Mouse (Mus musculus) midbrain, embryonic 16.5 days (tissue): ENCODE results near the gene Ngly1. TPM values are rescaled to one million over a fixed set of nuclear protein-coding genes. Genes with fewer than 3 reads are reported as not detected.
A peak's percentile ranks its signal among the peaks of the same experiment; 100 is the strongest.

Source experiments
- ATAC-seq: fragments of 200-750 bp; cut with Nextera tagmentation; 2 replicates; pipeline ENCODE4 v1.8.0; 2017; ENCODE audit warnings: moderate TSS enrichment
- H3K27ac ChIP-seq: fragments of 300-500 bp; sonication (generic); 2 replicates; pipeline ENCODE4 v1.5.1; 2014; ENCODE audit warnings: mild to moderate bottlenecking, low read length, mixed read lengths
- H3K27me3 ChIP-seq: fragments of 300-500 bp; sonication (generic); 2 replicates; pipeline ENCODE4 v1.6.1; 2014; ENCODE audit warnings: low read depth, low read length, mixed read lengths; ENCODE audit not compliant: control insufficient read depth, insufficient read depth
- H3K36me3 ChIP-seq: fragments of 300-500 bp; sonication (generic); 2 replicates; pipeline ENCODE4 v1.6.1; 2014; ENCODE audit warnings: mild to moderate bottlenecking, low read length, moderate library complexity, mixed read lengths; ENCODE audit not compliant: control insufficient read depth, insufficient read depth
- H3K4me1 ChIP-seq: fragments of 300-500 bp; sonication (generic); 2 replicates; pipeline ENCODE4 v1.6.1; 2014; ENCODE audit warnings: mild to moderate bottlenecking, low read length, mixed read lengths; ENCODE audit not compliant: control insufficient read depth, insufficient read depth
- H3K4me2 ChIP-seq: fragments of 300-500 bp; sonication (generic); 2 replicates; pipeline ENCODE4 v1.6.1; 2014; ENCODE audit warnings: mild to moderate bottlenecking, low read length, mixed read lengths
- H3K4me3 ChIP-seq: fragments of 300-500 bp; sonication (generic); 2 replicates; pipeline ENCODE4 v1.5.1; 2014; ENCODE audit warnings: low read depth, mild to moderate bottlenecking, low read length, moderate library complexity, mixed read lengths
- H3K9ac ChIP-seq: fragments of 300-500 bp; sonication (generic); 2 replicates; pipeline ENCODE4 v1.6.1; 2014; ENCODE audit warnings: low read depth, low read length, mixed read lengths
- H3K9me3 ChIP-seq: fragments of 300-500 bp; sonication (generic); replicated peaks from 2 replicates; pipeline ENCODE4 v1.6.1; 2014; ENCODE audit warnings: mild to moderate bottlenecking, low read length, mixed read lengths; ENCODE audit not compliant: control insufficient read depth, poor library complexity, severe bottlenecking
- WGBS: fragments of 180-500 bp; shearing (Covaris S2); extraction: QIAGEN DNeasy Blood & Tissue Kit; methylation state at CpG from one replicate; pipeline ENCODE4 v1.1.7; 2014; 5-methylcytosine and 5-hydroxymethylcytosine counted together
- polyA plus RNA-seq: library from polyadenylated mRNA; unstranded; fragments of >200 nt; fragmentation: Nextera tagmentation; extraction: Ambion mirVana; gene quantifications from 2 replicates; pipeline ENCODE4 v1.2.1, GENCODE M21; 2015

Gene Ngly1
- 24.6 and 26.1 TPM in 2 replicates for polyA plus RNA-seq

GRCm38 (mm10) chr14:16249171-16249874, at the start of gene Ngly1, which contains the start of gene Oxsm:
TSS of gene Ngly1 (plus strand) at chr14:16249280.
TSS of gene Oxsm (minus strand) at chr14:16249808.
- Histone ChIP-seq H3K4me2 (peak within 1 kb of the TSS; percentile 76), H3K36me3 (no peaks in the 10 kb centered on the region), H3K27ac (peak within 1 kb of the TSS; percentile 84), H3K9me3 (no peaks in the 10 kb centered on the region), H3K9ac (peak within 1 kb of the TSS; percentile 94), H3K27me3 (no peaks in the 10 kb centered on the region), H3K4me1 (0 out of 2 replicates have a peak, but pooled peaks cover 9% of the 10 kb centered on the region), H3K4me3 (peak within 1 kb of the TSS; percentile 72)
- peak; percentile 99 for ATAC-seq
- WGBS, result under 1% methylated on average over 55 of the region's 65 CpGs

GRCm38 (mm10) chr14:16200220-16200912, 48.7 kb upstream of the Ngly1 start:
- H3K9me3 ChIP-seq, result no peaks in the 10 kb centered on the region
- H3K4me1 ChIP-seq, result peaks cover 10% of the 10 kb centered on the region
- WGBS, result 2% methylated on average over 6 of the region's 6 CpGs
- ATAC-seq, result peak; percentile 39
- H3K27me3 ChIP-seq, result no peaks in the 10 kb centered on the region
- peak overlapping the region; percentile 35 for H3K4me2 ChIP-seq
- H3K9ac ChIP-seq, result no peak overlapping the region
- no peak overlapping the region; the same call in 1 of the 2 replicates for H3K4me3 ChIP-seq
- H3K27ac ChIP-seq, result peak overlapping the region; percentile 47
- H3K36me3 ChIP-seq, result no peaks in the 10 kb centered on the region

- peak overlapping the region; percentile 35 for H3K4me2 ChIP-seq
- peaks cover 10% of the 10 kb centered on the region for H3K4me1 ChIP-seq
- H3K4me3 ChIP-seq, result no peak overlapping the region; the same call in 1 of the 2 replicates
- H3K9ac ChIP-seq, result no peak overlapping the region
- peak; percentile 95 for ATAC-seq
- H3K9me3 ChIP-seq, result no peaks in the 10 kb centered on the region
- WGBS, result 4% methylated on average over 8 of the region's 8 CpGs
- H3K36me3 ChIP-seq, result no peaks in the 10 kb centered on the region
- no peaks in the 10 kb centered on the region for H3K27me3 ChIP-seq
- peak overlapping the region; percentile 47 for H3K27ac ChIP-seq
Observed at GRCm38 (mm10) chr14:16200969-16201638, 48.0 kb upstream of the Ngly1 start.

GRCm38 (mm10) chr14:16201673-16202072, 47.4 kb upstream of the Ngly1 start:
- no peak overlapping the region for H3K9ac ChIP-seq
- ATAC-seq, result peak; percentile 18; the same call in 1 of the 2 replicates
- H3K4me2 ChIP-seq, result no peak overlapping the region
- peaks cover 10% of the 10 kb centered on the region for H3K4me1 ChIP-seq
- no peak overlapping the region for H3K4me3 ChIP-seq
- WGBS, result 25% methylated on average over 3 of the region's 3 CpGs
- no peaks in the 10 kb centered on the region for H3K36me3 ChIP-seq
- no peaks in the 10 kb centered on the region for H3K9me3 ChIP-seq
- no peak overlapping the region; the same call in 1 of the 2 replicates for H3K27ac ChIP-seq
- no peaks in the 10 kb centered on the region for H3K27me3 ChIP-seq

GRCm38 (mm10) chr14:16207722-16208121, 41.4 kb upstream of the Ngly1 start:
- Histone ChIP-seq H3K4me1 (no peaks in the 10 kb centered on the region), H3K9ac (no peak overlapping the region), H3K36me3 (no peaks in the 10 kb centered on the region), H3K27me3 (no peaks in the 10 kb centered on the region), H3K27ac (no peak overlapping the region), H3K4me2 (no peak overlapping the region), H3K9me3 (no peaks in the 10 kb centered on the region), H3K4me3 (no peak overlapping the region)
- no peak for ATAC-seq

GRCm38 (mm10) chr14:16219015-16219414, 30.1 kb upstream of the Ngly1 start:
- Histone ChIP-seq H3K4me1 (no peaks in the 10 kb centered on the region), H3K9me3 (no peaks in the 10 kb centered on the region), H3K4me2 (no peak overlapping the region), H3K4me3 (no peak overlapping the region), H3K36me3 (no peaks in the 10 kb centered on the region), H3K27me3 (no peaks in the 10 kb centered on the region), H3K9ac (no peak overlapping the region), H3K27ac (no peak overlapping the region)
- ATAC-seq, result no peak
- WGBS, result 57% methylated on average over 2 of the region's 2 CpGs

- H3K4me1 ChIP-seq, result no peaks in the 10 kb centered on the region
- no peak overlapping the region for H3K4me2 ChIP-seq
- H3K36me3 ChIP-seq, result no peaks in the 10 kb centered on the region
- no peaks in the 10 kb centered on the region for H3K27me3 ChIP-seq
- 68% methylated on average over 2 of the region's 2 CpGs for WGBS
- no peak overlapping the region for H3K4me3 ChIP-seq
- no peak overlapping the region for H3K9ac ChIP-seq
- no peaks in the 10 kb centered on the region; the same call in 1 of the 2 replicates for H3K9me3 ChIP-seq
- no peak overlapping the region for H3K27ac ChIP-seq
- no peak for ATAC-seq
Observed at GRCm38 (mm10) chr14:16229395-16229794, 19.7 kb upstream of the Ngly1 start.

- H3K27ac ChIP-seq, result no peak overlapping the region
- no peaks in the 10 kb centered on the region for H3K36me3 ChIP-seq
- H3K4me3 ChIP-seq, result no peak overlapping the region
- no peaks in the 10 kb centered on the region; the same call in 1 of the 2 replicates for H3K9me3 ChIP-seq
- no peaks in the 10 kb centered on the region for H3K27me3 ChIP-seq
- no peak overlapping the region for H3K4me2 ChIP-seq
- no peak for ATAC-seq
- no peak overlapping the region for H3K9ac ChIP-seq
- H3K4me1 ChIP-seq, result no peaks in the 10 kb centered on the region
Observed at GRCm38 (mm10) chr14:16230581-16230980, 18.5 kb upstream of the Ngly1 start.
